Mouse (Mus musculus) WW6 (cell line): ENCODE results near the gene Vps4a.
"Not testable (repeated sequence)": the region's sequence is repeated elsewhere in the genome, so short reads cannot be mapped to it uniquely, and the experiment has no call there.

Experiments
- DNase-seq: peaks from one replicate; pipeline ENCODE4 v3.0.0-alpha.2; 2013; ENCODE audit warnings: low read depth, low spot score

Gene Vps4a

GRCm38 (mm10) chr8:107030650-107031576 is at the start of gene Vps4a:
TSS of gene Vps4a (plus strand) at chr8:107031222.
- DNase-seq = peak; percentile 87

- DNase-seq = no peak
Observed at GRCm38 (mm10) chr8:106985404-106985821, 45.6 kb upstream of the Vps4a start.

- DNase-seq = no peak
Observed at GRCm38 (mm10) chr8:106985951-106986350, 45.1 kb upstream of the Vps4a start.

GRCm38 (mm10) chr8:106987557-106987956 is 43.5 kb upstream of the Vps4a start:
- no peak for DNase-seq

- no peak for DNase-seq
Observed at GRCm38 (mm10) chr8:106991393-106991792, 39.6 kb upstream of the Vps4a start.

- DNase-seq = not testable (repeated sequence)
Observed at GRCm38 (mm10) chr8:106996339-106996738, 34.7 kb upstream of the Vps4a start.

- DNase-seq = no peak
Observed at GRCm38 (mm10) chr8:106997416-106997815, 33.6 kb upstream of the Vps4a start.

- DNase-seq = no peak
Observed at GRCm38 (mm10) chr8:106999068-106999467, 32.0 kb upstream of the Vps4a start.

GRCm38 (mm10) chr8:107002532-107002931 is 28.5 kb upstream of the Vps4a start:
- peak; percentile 65 for DNase-seq

- DNase-seq = no peak
Observed at GRCm38 (mm10) chr8:107007795-107008194, 23.2 kb upstream of the Vps4a start.

- DNase-seq = no peak
Observed at GRCm38 (mm10) chr8:107012666-107013065, 18.4 kb upstream of the Vps4a start.

GRCm38 (mm10) chr8:107014915-107015314 is 16.1 kb upstream of the Vps4a start:
- DNase-seq = no peak

- DNase-seq = no peak
Observed at GRCm38 (mm10) chr8:107023479-107023878, 7.5 kb upstream of the Vps4a start.

GRCm38 (mm10) chr8:107029310-107029709 is 1.7 kb upstream of the Vps4a start:
- no peak for DNase-seq

GRCm38 (mm10) chr8:107030058-107030457 is 964 bp upstream of the Vps4a start:
- DNase-seq = no peak

- DNase-seq = no peak
Observed at GRCm38 (mm10) chr8:107031577-107032090, 612 bp downstream of the Vps4a start.

- DNase-seq = not testable (repeated sequence)
Observed at GRCm38 (mm10) chr8:107033609-107034008, 2.6 kb downstream of the Vps4a start.

GRCm38 (mm10) chr8:107035641-107036040 is 4.6 kb downstream of the Vps4a start:
- no peak for DNase-seq

GRCm38 (mm10) chr8:107036626-107037025 is 5.6 kb downstream of the Vps4a start:
- no peak for DNase-seq

GRCm38 (mm10) chr8:107040632-107041031 is 9.6 kb downstream of the Vps4a start:
- DNase-seq = no peak

GRCm38 (mm10) chr8:107045478-107045877 is 14.5 kb downstream of the Vps4a start:
- no peak for DNase-seq

GRCm38 (mm10) chr8:107046976-107047375 is 16.0 kb downstream of the Vps4a start:
- DNase-seq = no peak
